Mouse (Mus musculus): ENCODE measurements around the gene Iqcn. TPM values are rescaled to one million over a fixed set of nuclear protein-coding genes. Genes with fewer than 3 reads are reported as not detected.

Iqcn gene
- polyA plus RNA-seq (2015; fragmentation: Illumina TruSeq; extraction: RNeasy Lipid Tissue Mini Kit (QIAGEN cat#74804); ENCODE audit: insufficient read depth, low read depth, low replicate concordance) = not detected

DNA sequence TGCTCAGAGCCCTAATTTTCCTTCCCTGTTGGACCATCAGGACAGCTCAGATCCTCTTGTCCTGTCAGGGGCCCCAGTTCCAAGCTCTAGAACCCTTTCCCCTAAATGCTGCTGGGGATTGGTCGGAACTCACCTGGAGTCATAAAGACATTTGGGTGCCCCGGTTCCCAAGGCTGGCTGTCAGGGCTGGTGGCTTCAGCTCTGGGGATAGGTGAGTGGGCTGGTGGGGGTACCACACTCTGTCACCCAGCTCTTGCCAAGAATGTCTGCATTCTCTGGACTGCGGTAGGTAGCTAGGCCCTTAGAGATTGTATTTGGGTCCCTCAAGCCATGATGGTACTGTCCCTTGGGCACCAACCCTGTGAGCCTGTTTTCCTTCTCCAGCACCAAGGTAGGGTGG is at the start of gene Iqcn:
Gene Iqcn, plus strand, starts transcription at position 171 of the 400 bp plus-strand sequence.

DNA sequence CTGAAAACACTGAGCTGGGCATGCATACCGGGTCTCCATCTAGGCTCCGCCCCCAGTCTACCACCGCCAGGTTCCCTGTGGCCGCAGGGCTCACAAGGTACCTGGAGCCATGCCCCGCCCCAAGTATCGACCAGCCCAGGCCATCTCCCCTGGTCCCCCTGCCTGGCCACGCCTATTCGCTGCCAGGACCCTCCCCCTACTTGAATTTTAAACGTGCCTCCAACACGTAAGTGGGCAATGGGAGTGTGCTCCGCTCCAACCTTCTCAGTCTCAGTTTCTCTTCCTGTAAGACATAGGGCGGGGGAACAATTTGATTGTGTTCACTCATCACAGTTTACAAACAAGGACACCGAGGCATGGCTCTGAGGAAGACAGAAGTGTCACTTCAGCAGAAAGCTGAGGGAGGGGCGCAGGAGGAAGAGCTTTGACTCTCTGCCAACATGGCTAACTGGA is 43.0 kb upstream of the Iqcn start, which contains the start of gene Pgpep1:
Gene Pgpep1, minus strand, starts transcription at position 116 of the 453 bp plus-strand sequence.

DNA sequence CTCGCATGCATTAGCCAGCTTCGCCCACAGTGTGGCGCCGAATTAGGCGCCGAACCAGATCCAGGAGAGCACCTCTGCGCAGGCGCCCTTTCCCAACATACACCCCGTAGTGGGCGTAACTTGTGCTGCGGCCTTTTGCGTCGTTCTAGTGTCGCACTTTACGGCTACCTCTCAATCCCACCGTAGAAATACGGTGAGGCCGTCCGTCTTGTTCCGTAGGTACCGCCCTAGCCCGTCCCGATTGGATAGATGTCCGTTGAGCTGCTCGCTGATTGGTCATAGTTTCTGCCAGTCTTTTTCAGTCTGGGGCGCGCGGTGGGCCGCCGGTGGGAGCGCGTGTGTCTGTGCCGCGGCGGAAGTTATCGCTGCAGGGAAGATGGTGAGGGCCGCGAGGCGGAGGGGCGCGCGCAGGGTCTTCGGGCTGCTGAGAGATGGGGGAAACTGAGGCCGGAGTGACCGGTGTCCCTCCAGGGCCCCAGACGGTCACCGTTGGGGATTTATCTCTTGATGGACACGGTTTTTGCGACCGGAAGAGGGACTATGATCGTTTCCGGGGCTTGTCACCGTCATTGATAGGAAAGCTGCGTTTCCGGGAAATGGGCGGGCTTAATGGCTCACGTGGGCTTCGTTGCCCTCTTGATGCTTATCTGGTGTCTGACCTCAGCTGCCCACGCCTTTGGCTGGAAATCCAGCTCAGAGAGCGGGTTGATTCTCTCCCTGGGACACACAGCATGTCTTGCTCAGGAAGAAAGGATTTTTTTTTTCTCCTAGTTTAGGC is 30.0 kb upstream of the Iqcn start, which contains the start of gene Lsm4:
Gene Lsm4, plus strand, starts transcription at position 170 of the 778 bp plus-strand sequence.

GRCm38 (mm10) chr8:70698310-70699109 is 4.7 kb upstream of the Iqcn start, which contains the start of gene Jund:
TSS of gene Jund (plus strand) at chr8:70698949.

GRCm38 (mm10) chr8:70718297-70718696 is 15.0 kb downstream of the Iqcn start, which contains the start of gene Gm3336:
TSS of gene Gm3336 (plus strand) at chr8:70718543.

GRCm38 (mm10) chr8:70723486-70724210 is 20.4 kb downstream of the Iqcn start, which contains the start of gene Pde4c:
TSS of gene Pde4c (plus strand) at chr8:70723720.

GRCm38 (mm10) chr8:70754043-70754870 is 51.0 kb downstream of the Iqcn start, which contains the start of gene Rab3a:
TSS of gene Rab3a (plus strand) at chr8:70754679.

DNA sequence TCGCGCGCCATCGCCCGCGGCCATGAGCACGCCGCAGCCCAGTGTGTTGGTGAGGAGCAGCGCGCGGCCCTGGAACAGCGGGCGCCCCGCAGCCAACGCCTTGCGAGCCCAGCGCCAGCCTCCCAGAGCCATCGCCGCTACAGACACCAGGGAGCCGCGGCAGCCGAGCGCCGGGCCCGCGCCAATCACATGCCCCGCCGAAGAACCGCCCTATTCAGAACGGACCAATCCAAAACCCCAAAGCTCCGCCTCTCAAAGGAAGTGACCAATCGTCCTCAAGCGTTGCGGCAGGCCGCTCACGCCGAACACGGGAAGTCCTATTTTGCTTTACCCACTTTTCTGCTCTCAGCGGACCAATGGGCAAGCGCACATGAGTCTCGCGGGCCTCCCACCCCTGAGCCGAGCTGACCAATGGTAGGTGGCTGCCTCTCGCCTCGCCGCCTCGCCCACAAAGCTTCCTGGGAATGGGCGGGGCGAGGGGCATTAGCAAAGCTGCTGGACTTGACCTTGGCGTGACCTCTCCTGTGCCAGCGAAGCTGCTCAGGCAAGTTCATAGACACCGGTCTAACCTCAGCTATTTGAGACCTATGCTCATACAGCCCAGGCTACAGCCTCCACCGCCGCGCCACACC is 57.6 kb downstream of the Iqcn start, which contains the start of gene Mpv17l2:
Gene Mpv17l2, minus strand, starts transcription at position 172 of the 632 bp plus-strand sequence.

Other genes with a start within 250 kb of the Iqcn start
- 4.2 TPM for gene Klhl26, start 226.5 kb upstream of the Iqcn start, polyA plus RNA-seq (2015; fragmentation: Illumina TruSeq; extraction: RNeasy Lipid Tissue Mini Kit (QIAGEN cat#74804); ENCODE audit: insufficient read depth, low read depth, low replicate concordance)
- gene Tmem59l, start 216.1 kb upstream of the Iqcn start, polyA plus RNA-seq (2015; fragmentation: Illumina TruSeq; extraction: RNeasy Lipid Tissue Mini Kit (QIAGEN cat#74804); ENCODE audit: insufficient read depth, low read depth, low replicate concordance) = 3.6 TPM
- gene Crlf1, start 210.3 kb upstream of the Iqcn start, polyA plus RNA-seq (2015; fragmentation: Illumina TruSeq; extraction: RNeasy Lipid Tissue Mini Kit (QIAGEN cat#74804); ENCODE audit: insufficient read depth, low read depth, low replicate concordance) = 23.2 TPM
- gene Rex1bd, start 196.7 kb upstream of the Iqcn start, polyA plus RNA-seq (2015; fragmentation: Illumina TruSeq; extraction: RNeasy Lipid Tissue Mini Kit (QIAGEN cat#74804); ENCODE audit: insufficient read depth, low read depth, low replicate concordance) = 39.6 TPM
- 731 TPM for gene Uba52, start 192.7 kb upstream of the Iqcn start, polyA plus RNA-seq (2015; fragmentation: Illumina TruSeq; extraction: RNeasy Lipid Tissue Mini Kit (QIAGEN cat#74804); ENCODE audit: insufficient read depth, low read depth, low replicate concordance)
- 78.4 TPM for gene Fkbp8, start 175.7 kb upstream of the Iqcn start, polyA plus RNA-seq (2015; fragmentation: Illumina TruSeq; extraction: RNeasy Lipid Tissue Mini Kit (QIAGEN cat#74804); ENCODE audit: insufficient read depth, low read depth, low replicate concordance)
- gene Kxd1, start 175.5 kb upstream of the Iqcn start, polyA plus RNA-seq (2015; fragmentation: Illumina TruSeq; extraction: RNeasy Lipid Tissue Mini Kit (QIAGEN cat#74804); ENCODE audit: insufficient read depth, low read depth, low replicate concordance) = 14.3 TPM
- 6.0 TPM for gene Ell, start 164.0 kb upstream of the Iqcn start, polyA plus RNA-seq (2015; fragmentation: Illumina TruSeq; extraction: RNeasy Lipid Tissue Mini Kit (QIAGEN cat#74804); ENCODE audit: insufficient read depth, low read depth, low replicate concordance)
- 17.5 TPM for gene Isyna1, start 109.1 kb upstream of the Iqcn start, polyA plus RNA-seq (2015; fragmentation: Illumina TruSeq; extraction: RNeasy Lipid Tissue Mini Kit (QIAGEN cat#74804); ENCODE audit: insufficient read depth, low read depth, low replicate concordance)
- gene Ssbp4, start 94.6 kb upstream of the Iqcn start, polyA plus RNA-seq (2015; fragmentation: Illumina TruSeq; extraction: RNeasy Lipid Tissue Mini Kit (QIAGEN cat#74804); ENCODE audit: insufficient read depth, low read depth, low replicate concordance) = 22.8 TPM
- gene Lrrc25, start 87.3 kb upstream of the Iqcn start, polyA plus RNA-seq (2015; fragmentation: Illumina TruSeq; extraction: RNeasy Lipid Tissue Mini Kit (QIAGEN cat#74804); ENCODE audit: insufficient read depth, low read depth, low replicate concordance) = 2.3 TPM
- 0.61 TPM for gene Gdf15, start 71.0 kb upstream of the Iqcn start, polyA plus RNA-seq (2015; fragmentation: Illumina TruSeq; extraction: RNeasy Lipid Tissue Mini Kit (QIAGEN cat#74804); ENCODE audit: insufficient read depth, low read depth, low replicate concordance)
- 8.6 TPM for gene Pgpep1, start 43.1 kb upstream of the Iqcn start, polyA plus RNA-seq (2015; fragmentation: Illumina TruSeq; extraction: RNeasy Lipid Tissue Mini Kit (QIAGEN cat#74804); ENCODE audit: insufficient read depth, low read depth, low replicate concordance)
- 14.0 TPM for gene Lsm4, start 30.2 kb upstream of the Iqcn start, polyA plus RNA-seq (2015; fragmentation: Illumina TruSeq; extraction: RNeasy Lipid Tissue Mini Kit (QIAGEN cat#74804); ENCODE audit: insufficient read depth, low read depth, low replicate concordance)
- 32.7 TPM for gene Jund, start 4.5 kb upstream of the Iqcn start, polyA plus RNA-seq (2015; fragmentation: Illumina TruSeq; extraction: RNeasy Lipid Tissue Mini Kit (QIAGEN cat#74804); ENCODE audit: insufficient read depth, low read depth, low replicate concordance)
- gene Gm3336, start 15.1 kb downstream of the Iqcn start, polyA plus RNA-seq (2015; fragmentation: Illumina TruSeq; extraction: RNeasy Lipid Tissue Mini Kit (QIAGEN cat#74804); ENCODE audit: insufficient read depth, low read depth, low replicate concordance) = not detected
- gene Pde4c, start 20.3 kb downstream of the Iqcn start, polyA plus RNA-seq (2015; fragmentation: Illumina TruSeq; extraction: RNeasy Lipid Tissue Mini Kit (QIAGEN cat#74804); ENCODE audit: insufficient read depth, low read depth, low replicate concordance) = 1.9 TPM
- gene Rab3a, start 51.2 kb downstream of the Iqcn start, polyA plus RNA-seq (2015; fragmentation: Illumina TruSeq; extraction: RNeasy Lipid Tissue Mini Kit (QIAGEN cat#74804); ENCODE audit: insufficient read depth, low read depth, low replicate concordance) = 12.4 TPM
- 13.1 TPM for gene Mpv17l2, start 57.5 kb downstream of the Iqcn start, polyA plus RNA-seq (2015; fragmentation: Illumina TruSeq; extraction: RNeasy Lipid Tissue Mini Kit (QIAGEN cat#74804); ENCODE audit: insufficient read depth, low read depth, low replicate concordance)
- 9.3 TPM for gene Pik3r2, start 73.3 kb downstream of the Iqcn start, polyA plus RNA-seq (2015; fragmentation: Illumina TruSeq; extraction: RNeasy Lipid Tissue Mini Kit (QIAGEN cat#74804); ENCODE audit: insufficient read depth, low read depth, low replicate concordance)
- gene Mast3, start 101.6 kb downstream of the Iqcn start, polyA plus RNA-seq (2015; fragmentation: Illumina TruSeq; extraction: RNeasy Lipid Tissue Mini Kit (QIAGEN cat#74804); ENCODE audit: insufficient read depth, low read depth, low replicate concordance) = 40.0 TPM
- gene Il12rb1, start 105.0 kb downstream of the Iqcn start, polyA plus RNA-seq (2015; fragmentation: Illumina TruSeq; extraction: RNeasy Lipid Tissue Mini Kit (QIAGEN cat#74804); ENCODE audit: insufficient read depth, low read depth, low replicate concordance) = not detected
- gene Arrdc2, start 136.3 kb downstream of the Iqcn start, polyA plus RNA-seq (2015; fragmentation: Illumina TruSeq; extraction: RNeasy Lipid Tissue Mini Kit (QIAGEN cat#74804); ENCODE audit: insufficient read depth, low read depth, low replicate concordance) = 18.1 TPM
- gene Kcnn1, start 159.8 kb downstream of the Iqcn start, polyA plus RNA-seq (2015; fragmentation: Illumina TruSeq; extraction: RNeasy Lipid Tissue Mini Kit (QIAGEN cat#74804); ENCODE audit: insufficient read depth, low read depth, low replicate concordance) = 1.6 TPM
- 9.8 TPM for gene Ccdc124, start 170.5 kb downstream of the Iqcn start, polyA plus RNA-seq (2015; fragmentation: Illumina TruSeq; extraction: RNeasy Lipid Tissue Mini Kit (QIAGEN cat#74804); ENCODE audit: insufficient read depth, low read depth, low replicate concordance)
- not detected for gene Slc5a5, start 189.3 kb downstream of the Iqcn start, polyA plus RNA-seq (2015; fragmentation: Illumina TruSeq; extraction: RNeasy Lipid Tissue Mini Kit (QIAGEN cat#74804); ENCODE audit: insufficient read depth, low read depth, low replicate concordance)
- gene Rpl18a, start 194.0 kb downstream of the Iqcn start, polyA plus RNA-seq (2015; fragmentation: Illumina TruSeq; extraction: RNeasy Lipid Tissue Mini Kit (QIAGEN cat#74804); ENCODE audit: insufficient read depth, low read depth, low replicate concordance) = 1,080 TPM
- 5.2 TPM for gene Map1s, start 202.5 kb downstream of the Iqcn start, polyA plus RNA-seq (2015; fragmentation: Illumina TruSeq; extraction: RNeasy Lipid Tissue Mini Kit (QIAGEN cat#74804); ENCODE audit: insufficient read depth, low read depth, low replicate concordance)

All from pancreas, adult 10 weeks (tissue).